Mouse (Mus musculus): ENCODE measurements at regions not wholly inside any gene's neighbourhood (a gene's known extent, or its start where the extent isn't known, plus 50 kb on each side); places are given as distances from the start of the nearest gene placed in this dataset.

DNA sequence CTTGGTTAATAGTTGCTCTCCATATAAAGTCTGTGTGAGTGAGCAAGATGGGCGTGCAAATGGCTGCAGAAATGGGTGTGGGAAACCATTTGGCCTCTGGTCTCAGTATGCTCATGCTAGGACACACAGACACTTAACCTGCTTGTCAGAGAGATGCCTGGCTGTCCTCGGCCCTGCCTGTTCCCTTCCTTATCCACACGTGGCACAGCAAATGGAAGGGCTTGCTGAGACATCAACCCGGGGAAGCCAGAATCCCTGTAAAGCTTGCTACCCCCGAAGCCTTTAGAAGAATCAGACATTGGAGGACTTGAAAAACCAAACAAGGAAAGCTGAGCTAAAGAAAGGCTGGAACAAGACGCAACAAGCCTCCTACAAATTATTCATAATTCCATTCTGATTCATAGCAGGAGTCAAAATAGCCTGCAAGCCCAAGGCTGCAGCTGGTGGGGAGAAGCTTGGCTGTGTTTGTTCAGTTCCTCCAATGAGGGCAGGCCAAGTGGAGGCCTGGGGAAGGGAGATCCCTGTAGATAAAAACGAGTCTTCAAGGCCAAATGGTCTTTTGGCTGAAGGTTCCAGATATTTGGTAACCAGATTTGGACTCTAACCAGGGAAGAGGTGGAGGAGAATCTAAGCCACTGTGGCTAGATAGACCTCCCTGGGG lies 92.1 kb downstream of the Tmx1 start:
- TF ChIP-seq CTCF (IDR thresholded peaks at IDR 0.05) (no peak), EP300 (IDR thresholded peaks at IDR 0.05) (no peak)
